Mouse (Mus musculus) forebrain, embryonic 14.5 days (tissue): ENCODE results near the gene Sash3. TPM values are rescaled to one million over a fixed set of nuclear protein-coding genes. Genes with fewer than 3 reads are reported as not detected.

Experiments
- ATAC-seq: fragments of 200-750 bp; cut with Nextera tagmentation; 2 replicates; pipeline ENCODE4 v1.8.0; 2017; ENCODE audit warnings: mild to moderate bottlenecking, moderate library complexity
- DNase-seq: peaks from one replicate; pipeline ENCODE4 v3.0.0-alpha.2; 2015; ENCODE audit warnings: low spot score
- H3K27ac ChIP-seq: fragments of 300-500 bp; sonication (generic); 2 replicates; pipeline ENCODE4 v1.5.1; 2014; ENCODE audit warnings: low read depth, mild to moderate bottlenecking, control low read depth, low read length, moderate library complexity
- H3K27me3 ChIP-seq: fragments of 300-500 bp; sonication (generic); replicated peaks from 2 replicates; pipeline ENCODE4 v1.6.1; 2014; ENCODE audit warnings: low read length, control low read depth, mixed read lengths; ENCODE audit not compliant: control insufficient read depth, insufficient read depth
- H3K36me3 ChIP-seq: fragments of 300-500 bp; sonication (generic); 2 replicates; pipeline ENCODE4 v1.6.1; 2014; ENCODE audit warnings: low read length, control low read depth; ENCODE audit not compliant: control insufficient read depth, insufficient read depth
- H3K4me1 ChIP-seq: fragments of 300-500 bp; sonication (generic); 2 replicates; pipeline ENCODE4 v1.6.1; 2014; ENCODE audit warnings: antibody characterized with exemption, low read length, control low read depth; ENCODE audit not compliant: control insufficient read depth, insufficient read depth
- H3K4me2 ChIP-seq: fragments of 300-500 bp; sonication (generic); 2 replicates; pipeline ENCODE4 v1.6.1; 2014; ENCODE audit warnings: mild to moderate bottlenecking, control low read depth, low read length
- H3K4me3 ChIP-seq: fragments of 300-500 bp; sonication (generic); 2 replicates; pipeline ENCODE4 v1.5.1; 2014; ENCODE audit warnings: low read depth, low read length, control low read depth
- H3K9ac ChIP-seq: fragments of 300-500 bp; sonication (generic); 2 replicates; pipeline ENCODE4 v1.6.1; 2014; ENCODE audit warnings: mild to moderate bottlenecking, low read length, control low read depth, moderate library complexity
- H3K9me3 ChIP-seq: fragments of 300-500 bp; sonication (generic); replicated peaks from 2 replicates; pipeline ENCODE4 v1.6.1; 2016; ENCODE audit warnings: low read length, control low read depth, mixed read lengths; ENCODE audit not compliant: control insufficient read depth
- WGBS: fragments of 180-500 bp; shearing (Covaris S2); extraction: QIAGEN DNeasy Blood & Tissue Kit; methylation state at CpG from one replicate; pipeline ENCODE4 v1.1.7; 2014; 5-methylcytosine and 5-hydroxymethylcytosine counted together
- polyA plus RNA-seq: library from polyadenylated mRNA; unstranded; fragments of >200 nt; fragmentation: Nextera tagmentation; extraction: Ambion mirVana; gene quantifications from 2 replicates; pipeline ENCODE4 v1.2.1, GENCODE M21; 2014

The Sash3 gene
- polyA plus RNA-seq, 1 experiment from 2014 or later = 1.3 TPM

- H3K4me3 ChIP-seq = no peak overlapping the region
- DNase-seq (peak; percentile 47), ATAC-seq (peak; percentile 65)
- H3K4me1 ChIP-seq = peaks cover 3% of the 10 kb centered on the region; the same call in 1 of the 2 replicates
- H3K27me3 ChIP-seq = no peaks in the 10 kb centered on the region
- no peak overlapping the region for H3K4me2 ChIP-seq
- H3K9me3 ChIP-seq = no peaks in the 10 kb centered on the region
- H3K27ac ChIP-seq = no peak overlapping the region
- H3K9ac ChIP-seq = no peak overlapping the region
- WGBS = 54% methylated on average over 7 of the region's 7 CpGs
- no peaks in the 10 kb centered on the region for H3K36me3 ChIP-seq
Measured at GRCm38 (mm10) chrX:48138539-48139275, 7.5 kb upstream of the Sash3 start.

- H3K9ac ChIP-seq = no peak overlapping the region
- H3K4me2 ChIP-seq = no peak overlapping the region
- DNase-seq = peak; percentile 11
- peak; percentile 65; the same call in 1 of the 2 replicates for ATAC-seq
- H3K9me3 ChIP-seq = no peaks in the 10 kb centered on the region
- WGBS = 45% methylated on average over 14 of the region's 14 CpGs
- no peak overlapping the region for H3K27ac ChIP-seq
- no peaks in the 10 kb centered on the region for H3K36me3 ChIP-seq
- H3K4me3 ChIP-seq = no peak overlapping the region
- peaks cover 3% of the 10 kb centered on the region; the same call in 1 of the 2 replicates for H3K4me1 ChIP-seq
- H3K27me3 ChIP-seq = no peaks in the 10 kb centered on the region
Measured at GRCm38 (mm10) chrX:48139368-48140285, 6.6 kb upstream of the Sash3 start.

GRCm38 (mm10) chrX:48140286-48140877 lies 5.9 kb upstream of the Sash3 start:
- ATAC-seq = no peak
- DNase-seq = no peak
- Histone ChIP-seq H3K27me3 (no peaks in the 10 kb centered on the region), H3K36me3 (no peaks in the 10 kb centered on the region), H3K9ac (no peak overlapping the region), H3K4me2 (no peak overlapping the region), H3K9me3 (no peaks in the 10 kb centered on the region), H3K4me1 (peaks cover 3% of the 10 kb centered on the region; the same call in 1 of the 2 replicates), H3K27ac (no peak overlapping the region), H3K4me3 (no peak overlapping the region)
- WGBS = 64% methylated on average over 3 of the region's 3 CpGs

- WGBS = 75% methylated on average over 6 of the region's 6 CpGs
- Histone ChIP-seq H3K27me3 (no peaks in the 10 kb centered on the region), H3K4me1 (peaks cover 3% of the 10 kb centered on the region; the same call in 1 of the 2 replicates), H3K9ac (no peak overlapping the region), H3K36me3 (no peaks in the 10 kb centered on the region), H3K9me3 (no peaks in the 10 kb centered on the region), H3K4me3 (no peak overlapping the region), H3K27ac (no peak overlapping the region), H3K4me2 (no peak overlapping the region)
- no peak for DNase-seq
- no peak for ATAC-seq
Measured at GRCm38 (mm10) chrX:48141481-48141880, 4.8 kb upstream of the Sash3 start.

- Histone ChIP-seq H3K27ac (no peak overlapping the region), H3K4me2 (no peak overlapping the region), H3K4me3 (no peak overlapping the region), H3K9ac (no peak overlapping the region), H3K9me3 (no peaks in the 10 kb centered on the region), H3K4me1 (peaks cover 3% of the 10 kb centered on the region; the same call in 1 of the 2 replicates), H3K27me3 (no peaks in the 10 kb centered on the region), H3K36me3 (no peaks in the 10 kb centered on the region)
- DNase-seq (no peak), ATAC-seq (no peak)
- 68% methylated on average over 25 of the region's 26 CpGs for WGBS
Measured at GRCm38 (mm10) chrX:48143415-48144335, 2.6 kb upstream of the Sash3 start.

GRCm38 (mm10) chrX:48147226-48147625 lies 990 bp downstream of the Sash3 start:
- Histone ChIP-seq H3K4me2 (no peak overlapping the region), H3K27ac (no peak overlapping the region), H3K36me3 (no peaks in the 10 kb centered on the region), H3K27me3 (no peaks in the 10 kb centered on the region), H3K9me3 (no peaks in the 10 kb centered on the region), H3K9ac (no peak overlapping the region), H3K4me1 (no peaks in the 10 kb centered on the region), H3K4me3 (no peak overlapping the region)
- DNase-seq = no peak
- WGBS = 73% methylated on average over 2 of the region's 2 CpGs
- ATAC-seq = no peak

- Histone ChIP-seq H3K27ac (no peak overlapping the region), H3K4me3 (no peak overlapping the region), H3K9me3 (no peaks in the 10 kb centered on the region), H3K9ac (no peak overlapping the region), H3K4me2 (no peak overlapping the region), H3K4me1 (no peaks in the 10 kb centered on the region), H3K36me3 (no peaks in the 10 kb centered on the region), H3K27me3 (no peaks in the 10 kb centered on the region)
- DNase-seq = no peak
- no peak for ATAC-seq
- 85% methylated on average over 7 of the region's 7 CpGs for WGBS
Measured at GRCm38 (mm10) chrX:48147741-48148186, 1.5 kb downstream of the Sash3 start.

GRCm38 (mm10) chrX:48152106-48152505 lies 5.9 kb downstream of the Sash3 start:
- H3K4me1 ChIP-seq = no peaks in the 10 kb centered on the region
- no peak overlapping the region for H3K4me2 ChIP-seq
- no peak overlapping the region for H3K4me3 ChIP-seq
- H3K9ac ChIP-seq = no peak overlapping the region
- no peaks in the 10 kb centered on the region for H3K27me3 ChIP-seq
- whole genome bisulfite sequencing = 78% methylated on average over 7 of the region's 7 CpGs
- H3K9me3 ChIP-seq = no peaks in the 10 kb centered on the region
- H3K27ac ChIP-seq = no peak overlapping the region
- no peak for ATAC-seq
- DNase-seq = no peak
- H3K36me3 ChIP-seq = no peaks in the 10 kb centered on the region
